Mouse (Mus musculus) G1E (cell line): ENCODE data around the gene Gm4787.

ENCODE experiments used
- CTCF ChIP-seq: IDR thresholded peaks from 2 replicates; pipeline ENCODE4 v1.5.1; 2012; ENCODE audit warnings: low read depth, low read length, inconsistent platforms, mixed read lengths
- GATA1 ChIP-seq: IDR thresholded peaks from 2 replicates; pipeline ENCODE4 v1.6.1; 2012; ENCODE audit warnings: borderline replicate concordance, low read length, inconsistent platforms, mixed read lengths
- POLR2AphosphoS5 ChIP-seq: IDR thresholded peaks from 2 replicates; pipeline ENCODE4 v1.6.1; 2012; ENCODE audit warnings: low read depth, low read length, inconsistent platforms; ENCODE audit not compliant: insufficient replicate concordance
- TAL1 ChIP-seq: conservative IDR thresholded peaks from 2 replicates; pipeline ENCODE4 v1.6.1; 2012; ENCODE audit warnings: low read depth, low read length, inconsistent platforms, mixed read lengths

DNA sequence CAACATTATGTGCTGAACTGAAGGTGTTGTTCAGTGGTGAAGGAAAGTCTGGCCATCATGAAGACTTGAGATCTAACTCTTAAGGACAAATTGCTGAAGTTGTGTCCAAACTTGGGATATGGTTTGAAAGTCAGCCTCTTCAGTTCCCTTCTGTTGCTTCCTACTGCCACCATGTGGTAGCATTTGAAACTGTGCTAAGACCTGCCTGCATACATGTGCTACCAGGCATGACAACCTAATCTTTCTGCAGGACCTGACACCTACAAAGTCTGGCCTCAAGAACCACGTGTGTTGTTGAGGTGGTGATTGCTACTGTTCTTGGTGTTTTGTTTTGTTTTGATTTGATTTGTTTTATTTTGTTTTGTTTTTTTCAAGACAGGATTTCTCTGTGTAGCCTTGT, 22.9 kb upstream of the Gm4787 start:
- peak; percentile 63 for TF ChIP-seq CTCF
- no peak for TF ChIP-seq GATA1
- TF ChIP-seq POLR2AphosphoS5 = no peak
- TF ChIP-seq TAL1 = no peak
